Mouse (Mus musculus): ENCODE results near the gene Helz.

Gene Helz

GRCm38 (mm10) chr11:107728073-107728863 is 180.5 kb downstream of the Helz start:
- H3K36me3 ChIP-seq (ENCODE audit: control insufficient read depth, insufficient read depth, low read length, poor library complexity, severe bottlenecking) = no peaks in the 10 kb centered on the region
- DNase-seq (ENCODE audit: low read depth, low spot score) = no peak
- no peaks in the 10 kb centered on the region for H3K27me3 ChIP-seq (ENCODE audit: control insufficient read depth, insufficient read depth, low read length, poor library complexity, severe bottlenecking)

- Histone ChIP-seq H3K36me3 (ENCODE audit: control insufficient read depth, insufficient read depth, low read length, poor library complexity, severe bottlenecking) (no peaks in the 10 kb centered on the region), H3K27me3 (ENCODE audit: control insufficient read depth, insufficient read depth, low read length, poor library complexity, severe bottlenecking) (no peaks in the 10 kb centered on the region)
- no peak for DNase-seq (ENCODE audit: low read depth, low spot score)
Observed at GRCm38 (mm10) chr11:107729141-107729540, 181.4 kb downstream of the Helz start.

GRCm38 (mm10) chr11:107730940-107731339 is 183.2 kb downstream of the Helz start:
- Histone ChIP-seq H3K36me3 (ENCODE audit: control insufficient read depth, insufficient read depth, low read length, poor library complexity, severe bottlenecking) (no peaks in the 10 kb centered on the region), H3K27me3 (ENCODE audit: control insufficient read depth, insufficient read depth, low read length, poor library complexity, severe bottlenecking) (no peaks in the 10 kb centered on the region)
- DNase-seq (ENCODE audit: low read depth, low spot score) = no peak

GRCm38 (mm10) chr11:107731498-107731897 is 183.8 kb downstream of the Helz start:
- Histone ChIP-seq H3K27me3 (ENCODE audit: control insufficient read depth, insufficient read depth, low read length, poor library complexity, severe bottlenecking) (no peaks in the 10 kb centered on the region), H3K36me3 (ENCODE audit: control insufficient read depth, insufficient read depth, low read length, poor library complexity, severe bottlenecking) (no peaks in the 10 kb centered on the region)
- no peak for DNase-seq (ENCODE audit: low read depth, low spot score)

- H3K36me3 ChIP-seq (ENCODE audit: control insufficient read depth, insufficient read depth, low read length, poor library complexity, severe bottlenecking) = no peaks in the 10 kb centered on the region
- DNase-seq (ENCODE audit: low read depth, low spot score) = no peak
- no peaks in the 10 kb centered on the region for H3K27me3 ChIP-seq (ENCODE audit: control insufficient read depth, insufficient read depth, low read length, poor library complexity, severe bottlenecking)
Observed at GRCm38 (mm10) chr11:107734133-107734532, 186.4 kb downstream of the Helz start.

- DNase-seq (ENCODE audit: low read depth, low spot score) = no peak
- Histone ChIP-seq H3K36me3 (ENCODE audit: control insufficient read depth, insufficient read depth, low read length, poor library complexity, severe bottlenecking) (no peaks in the 10 kb centered on the region), H3K27me3 (ENCODE audit: control insufficient read depth, insufficient read depth, low read length, poor library complexity, severe bottlenecking) (no peaks in the 10 kb centered on the region)
Observed at GRCm38 (mm10) chr11:107737886-107738285, 190.2 kb downstream of the Helz start.

GRCm38 (mm10) chr11:107738418-107739099 is 190.8 kb downstream of the Helz start:
- no peak for DNase-seq (ENCODE audit: low read depth, low spot score)
- no peaks in the 10 kb centered on the region for H3K27me3 ChIP-seq (ENCODE audit: control insufficient read depth, insufficient read depth, low read length, poor library complexity, severe bottlenecking)
- no peaks in the 10 kb centered on the region for H3K36me3 ChIP-seq (ENCODE audit: control insufficient read depth, insufficient read depth, low read length, poor library complexity, severe bottlenecking)

- DNase-seq (ENCODE audit: low read depth, low spot score) = no peak
- no peaks in the 10 kb centered on the region for H3K36me3 ChIP-seq (ENCODE audit: control insufficient read depth, insufficient read depth, low read length, poor library complexity, severe bottlenecking)
Observed at GRCm38 (mm10) chr11:107743100-107743499, 195.4 kb downstream of the Helz start.

More at GRCm38 (mm10) chr11:107743100-107743499, 195.4 kb downstream of the Helz start:
- no peaks in the 10 kb centered on the region for H3K27me3 ChIP-seq (ENCODE audit: control insufficient read depth, insufficient read depth, low read length, poor library complexity, severe bottlenecking)

Data from splenic B cell, adult 2 months (primary cell).